Mouse (Mus musculus) liver (tissue): ENCODE data around the gene Olfr1135.

ENCODE experiments used
- DNase-seq: peaks from one replicate; pipeline ENCODE4 v3.0.0-alpha.2; 2020; ENCODE audit warnings: mixed read lengths

The Olfr1135 gene

DNA sequence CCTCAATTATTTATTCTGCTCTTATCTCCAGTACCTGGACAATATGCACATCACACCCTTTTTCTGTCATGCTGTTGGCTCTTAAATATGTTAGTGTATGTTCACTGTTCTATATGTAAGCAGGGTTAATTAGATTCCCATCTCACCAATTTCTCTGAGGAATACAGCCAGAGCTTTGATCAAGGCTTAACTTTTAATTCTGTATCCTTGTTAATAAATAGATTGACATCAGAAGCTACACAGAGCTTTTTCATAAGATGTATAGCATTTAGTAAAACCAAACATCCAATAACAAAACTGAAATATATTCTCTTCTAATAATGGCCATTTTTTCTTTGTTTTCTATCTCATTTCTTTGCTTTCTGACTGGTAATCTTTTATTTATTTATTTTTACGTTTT, at the start of gene Olfr1135:
Olfr1135 (minus strand) TSS at position 101 of the 400 bp plus-strand sequence.
- DNase-seq, result no peak

DNA sequence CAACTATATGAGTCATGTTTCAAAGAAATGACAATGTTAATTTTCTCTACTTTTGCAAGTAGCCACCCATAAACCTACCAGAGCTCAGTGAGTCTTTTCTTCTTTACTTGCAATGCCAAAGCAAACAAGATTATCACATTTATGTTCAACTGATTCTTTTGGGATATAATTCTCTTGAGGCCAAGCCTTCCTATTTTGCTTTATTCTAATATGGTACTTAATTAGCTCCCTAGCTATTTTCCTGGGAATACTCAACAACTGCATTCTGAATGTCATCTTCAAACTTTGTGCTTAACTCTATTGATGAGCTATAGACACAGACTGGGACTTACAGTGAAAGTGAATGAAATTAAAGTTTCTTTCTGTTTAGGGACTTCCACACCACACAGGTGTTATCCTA, 39.6 kb upstream of the Olfr1135 start, which contains the start of gene Olfr1137:
Olfr1137 (minus strand) TSS at position 101 of the 400 bp plus-strand sequence.
- no peak for DNase-seq

DNA sequence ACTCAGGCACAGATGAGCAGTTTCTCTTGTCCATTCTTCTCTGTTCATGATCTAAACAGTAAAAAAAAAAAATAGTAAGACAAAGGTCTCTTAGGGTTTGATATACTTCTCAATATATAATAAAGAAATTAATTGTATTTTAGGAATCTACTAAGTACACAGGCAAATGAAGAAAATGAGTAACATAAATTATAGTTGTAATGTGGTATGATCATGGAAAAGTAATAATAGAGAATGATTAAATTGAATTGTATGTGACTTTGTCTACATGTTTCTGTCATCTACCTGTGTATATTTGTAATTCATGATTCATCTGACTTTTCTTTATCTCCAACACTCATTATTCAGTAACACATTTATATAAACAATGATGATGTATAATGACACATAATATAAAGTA, 20.4 kb upstream of the Olfr1135 start, which contains the start of gene Olfr1136:
Olfr1136 (minus strand) TSS at position 101 of the 400 bp plus-strand sequence.
- no peak for DNase-seq

DNA sequence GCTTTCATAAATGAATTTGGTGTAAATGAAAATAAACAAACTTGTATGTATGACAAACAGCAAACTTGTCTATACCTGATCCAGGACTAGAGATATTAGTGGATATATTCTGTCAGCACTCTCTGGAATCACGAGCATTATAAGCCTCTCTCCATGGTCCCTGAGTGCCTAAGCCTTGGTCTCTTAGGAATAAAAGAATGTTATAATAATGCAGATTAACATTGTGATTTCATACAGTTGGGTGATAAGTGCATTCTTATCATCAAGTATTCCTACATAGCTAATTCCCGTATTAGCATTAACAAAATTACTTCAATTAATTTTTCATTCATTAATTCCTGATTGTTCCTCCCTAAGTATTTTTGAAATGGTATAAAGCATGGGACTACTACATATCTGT, 15.1 kb downstream of the Olfr1135 start, which contains the start of gene Olfr1134:
Olfr1134 (minus strand) TSS at position 101 of the 400 bp plus-strand sequence.
- no peak for DNase-seq

DNA sequence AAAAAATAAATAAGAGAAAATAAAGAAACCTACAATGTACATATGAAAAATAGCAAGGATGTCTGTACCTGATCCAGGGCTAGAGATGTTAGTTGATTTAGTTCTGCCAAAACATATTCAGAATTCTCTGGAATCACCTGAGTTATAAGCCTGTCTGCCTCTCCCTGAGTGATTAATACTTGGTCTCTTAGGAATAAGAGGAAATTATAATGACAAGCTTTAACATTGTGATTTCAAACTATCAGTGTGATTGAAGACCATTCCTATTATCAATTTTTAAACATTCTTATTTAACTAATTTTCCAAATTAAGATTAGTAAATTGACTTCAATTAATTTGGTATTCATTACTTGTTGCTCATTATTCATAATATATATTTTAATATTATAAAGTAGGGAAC, 26.2 kb downstream of the Olfr1135 start, which contains the start of gene Olfr1133:
Olfr1133 (minus strand) TSS at position 101 of the 400 bp plus-strand sequence.
- no peak for DNase-seq

DNA sequence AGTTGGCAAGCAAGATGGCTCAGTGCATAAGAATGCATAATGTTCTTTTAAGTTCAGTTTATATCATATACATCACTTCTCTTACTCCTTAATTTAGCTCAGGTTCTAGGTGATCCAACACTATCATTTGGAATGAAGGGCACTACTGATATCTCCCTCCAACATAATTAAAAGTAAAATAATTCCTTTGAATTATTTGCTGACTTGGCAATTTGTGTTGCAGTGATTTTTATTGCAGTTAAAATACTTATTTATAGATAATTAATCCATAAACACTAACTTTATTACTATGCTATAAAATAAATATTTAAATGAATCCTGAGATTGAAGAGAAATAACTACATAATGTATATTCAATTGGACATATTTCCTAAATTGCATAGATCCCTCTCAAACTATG, 31.0 kb downstream of the Olfr1135 start:
- DNase-seq, result no peak

DNA sequence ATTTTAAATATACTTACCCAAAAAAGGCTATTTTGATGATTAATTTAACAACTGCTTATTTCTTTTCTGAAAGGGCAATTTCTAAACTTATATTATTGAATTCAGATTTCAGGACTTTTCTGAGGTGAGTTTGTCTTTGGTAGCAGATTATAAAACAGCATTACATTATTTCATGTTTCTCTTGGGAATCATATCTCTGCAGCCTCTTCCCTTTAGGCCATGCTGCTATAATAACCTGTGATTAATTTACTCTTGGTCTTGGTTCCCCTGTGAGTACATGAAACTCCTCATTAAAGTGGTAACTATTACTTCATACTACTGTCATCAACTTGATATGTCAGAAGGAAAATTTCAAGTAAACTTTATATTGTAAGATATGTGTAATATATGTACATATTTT, 36.0 kb downstream of the Olfr1135 start, which contains the start of gene Olfr1132:
Olfr1132 (minus strand) TSS at position 101 of the 400 bp plus-strand sequence.
- no peak for DNase-seq

DNA sequence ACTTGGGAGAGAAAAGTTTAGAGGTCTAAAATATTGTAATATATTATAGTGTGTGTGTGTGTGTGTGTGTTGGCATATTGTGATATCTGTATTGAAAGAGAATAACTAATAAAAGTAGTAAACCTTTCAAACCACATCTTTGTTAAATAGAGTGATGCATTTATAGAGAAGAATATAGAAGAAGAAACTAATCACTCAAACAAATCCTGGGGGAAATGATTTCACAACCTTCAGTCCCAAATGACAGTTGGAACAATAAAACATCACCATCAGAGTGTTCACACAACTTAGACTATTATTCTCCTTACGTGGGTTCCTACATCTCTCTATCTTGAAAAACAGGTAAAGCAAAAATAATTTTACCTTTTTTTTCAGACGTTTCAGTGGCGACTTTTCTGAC, 46.7 kb downstream of the Olfr1135 start, which contains the start of gene Olfr1131:
Olfr1131 (plus strand) TSS at position 301 of the 400 bp plus-strand sequence.
- DNase-seq, result no peak
